Mouse (Mus musculus): Measurements from ENCODE around the gene Eif2s2. TPM values are rescaled to one million over a fixed set of nuclear protein-coding genes. Genes with fewer than 3 reads are reported as not detected.

Eif2s2 gene
- polyA plus RNA-seq, 1 experiment from 2014 or later: 107 TPM

GRCm38 (mm10) chr2:154832471-154832870, 60.3 kb downstream of the Eif2s2 start:
- Histone ChIP-seq H3K9ac (replicated peaks) (no peak overlapping the region), H3K4me2 (no peak overlapping the region), H3K27me3 (no peaks in the 10 kb centered on the region), H3K27ac (no peak overlapping the region), H3K9me3 (0 out of 2 replicates have a peak, but pooled peaks cover 9% of the 10 kb centered on the region), H3K36me3 (peaks cover 11% of the 10 kb centered on the region; the same call in 1 of the 2 replicates), H3K4me3 (replicated peaks) (no peak overlapping the region), H3K4me1 (replicated peaks) (no peaks in the 10 kb centered on the region)
- 83% methylated on average over 4 of the region's 4 CpGs for WGBS
- ATAC-seq (ENCODE audit: insufficient number of reproducible peaks, insufficient read depth, low FRiP score, low TSS enrichment, low read depth): no peak

- no peak for ATAC-seq (ENCODE audit: insufficient number of reproducible peaks, insufficient read depth, low FRiP score, low TSS enrichment, low read depth)
- H3K4me3 ChIP-seq (replicated peaks): no peak overlapping the region
- no peak overlapping the region for H3K27ac ChIP-seq
- 83% methylated on average over 4 of the region's 4 CpGs for WGBS
- H3K4me2 ChIP-seq: no peak overlapping the region
- H3K27me3 ChIP-seq: no peaks in the 10 kb centered on the region
- H3K9me3 ChIP-seq: no peaks in the 10 kb centered on the region
- H3K9ac ChIP-seq (replicated peaks): no peak overlapping the region
- peaks cover 6% of the 10 kb centered on the region; the same call in 1 of the 2 replicates for H3K36me3 ChIP-seq
- no peaks in the 10 kb centered on the region for H3K4me1 ChIP-seq (replicated peaks)
Measured at GRCm38 (mm10) chr2:154827521-154827920, 65.2 kb downstream of the Eif2s2 start.

GRCm38 (mm10) chr2:154826054-154826538, 66.6 kb downstream of the Eif2s2 start:
- H3K27ac ChIP-seq: no peak overlapping the region
- no peak overlapping the region for H3K4me2 ChIP-seq
- ATAC-seq (ENCODE audit: insufficient number of reproducible peaks, insufficient read depth, low FRiP score, low TSS enrichment, low read depth): no peak
- H3K9ac ChIP-seq (replicated peaks): no peak overlapping the region
- H3K4me3 ChIP-seq (replicated peaks): no peak overlapping the region
- H3K4me1 ChIP-seq (replicated peaks): no peaks in the 10 kb centered on the region
- no peaks in the 10 kb centered on the region for H3K27me3 ChIP-seq
- H3K36me3 ChIP-seq: peaks cover 9% of the 10 kb centered on the region; the same call in 1 of the 2 replicates
- WGBS: 88% methylated on average over 1 of the region's 1 CpGs
- H3K9me3 ChIP-seq: no peaks in the 10 kb centered on the region

Other genes with a start within 250 kb of the Eif2s2 start
- gene Chmp4b, start 241.2 kb downstream of the Eif2s2 start, polyA plus RNA-seq (2016; fragmentation: Nextera tagmentation; extraction: Ambion mirVana): 24.8 and 25.4 TPM in 2 replicates
- gene Gm14214, start 122.9 kb downstream of the Eif2s2 start, polyA plus RNA-seq (2016; fragmentation: Nextera tagmentation; extraction: Ambion mirVana): not detected in 2 replicates
- gene Raly, start 101.8 kb downstream of the Eif2s2 start, polyA plus RNA-seq (2016; fragmentation: Nextera tagmentation; extraction: Ambion mirVana): 50.1 and 61.3 TPM in 2 replicates
- 10.3 and 10.9 TPM in 2 replicates for gene a, start 101.5 kb downstream of the Eif2s2 start, polyA plus RNA-seq (2016; fragmentation: Nextera tagmentation; extraction: Ambion mirVana)
- 3.6 and 5.1 TPM in 2 replicates for gene Gm14226, start 125.3 kb upstream of the Eif2s2 start, polyA plus RNA-seq (2016; fragmentation: Nextera tagmentation; extraction: Ambion mirVana)
- gene Ahcy, start 181.6 kb upstream of the Eif2s2 start, polyA plus RNA-seq (2016; fragmentation: Nextera tagmentation; extraction: Ambion mirVana): 86.0 and 87.8 TPM in 2 replicates
- gene Itch, start 240.6 kb upstream of the Eif2s2 start, polyA plus RNA-seq (2016; fragmentation: Nextera tagmentation; extraction: Ambion mirVana): 70.4 and 73.9 TPM in 2 replicates

Data from limb, embryonic 12.5 days (tissue).